10 mouse cellular contexts compared by ENCODE assay signal in the genomic region with DNA sequence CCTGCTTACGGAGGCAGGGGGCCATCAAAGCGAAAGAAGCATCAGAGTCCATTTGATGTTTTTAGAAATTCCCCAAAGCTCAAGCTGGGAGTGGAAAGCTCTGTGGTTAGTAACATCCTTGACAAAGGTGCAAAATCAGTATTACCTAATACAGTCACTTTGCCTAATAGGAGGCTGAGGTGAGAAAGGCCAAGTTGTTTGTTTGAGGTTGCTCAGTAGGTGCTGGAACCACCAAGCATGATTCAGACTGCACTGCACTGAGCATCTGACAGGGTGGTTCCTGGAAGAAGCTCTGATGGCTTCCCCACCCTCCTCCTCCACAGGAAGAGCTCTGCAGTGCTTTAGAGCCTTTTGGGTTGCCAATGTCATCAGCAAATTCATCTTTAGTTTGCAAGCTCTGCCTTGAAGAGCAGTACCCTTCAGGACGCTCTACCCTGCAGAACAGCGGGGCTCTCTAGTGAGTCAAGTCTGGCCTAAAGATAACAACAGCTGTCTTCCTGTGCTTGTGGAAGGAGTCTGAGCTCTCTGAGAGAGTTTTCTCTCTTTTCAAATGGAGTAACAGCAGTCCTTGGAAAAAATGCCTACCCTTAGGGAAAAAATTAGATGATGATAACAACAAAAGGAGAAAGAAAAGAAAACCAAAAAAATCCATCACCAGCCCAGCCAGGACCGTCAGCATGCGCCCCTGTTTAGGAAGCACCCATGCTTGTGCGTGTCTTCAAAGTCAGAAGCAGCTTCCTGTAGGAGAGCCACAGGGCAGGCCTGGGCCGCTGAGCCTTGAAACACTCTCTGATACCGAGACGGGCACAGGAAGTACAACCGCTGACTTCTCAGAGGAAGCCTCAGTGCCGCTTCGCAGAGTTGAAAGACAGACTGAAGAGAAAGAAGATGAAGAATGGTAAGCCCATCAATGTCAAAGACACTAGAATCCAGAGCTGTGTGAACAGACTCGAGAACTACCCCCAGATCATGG.
DNase-seq lines count a peak whose midpoint lies in the region; ATAC-seq and TF ChIP-seq lines count a peak whose summit lies in the region.
"Had no signal": no experiment of that assay in that cellular context is flagged by ENCODE, and none has a peak within 500 bp of the region (broad histone marks: within the 10 kb centered on the region; RNA-seq: fewer than 3 reads in every experiment).

No protein-coding gene starts in this region.

- in situ Hi-C loops in CH12.LX (cut with MboI; ENCODE audit: low pct_ligation_motif_present, low pct_unique_long_range_greater_than_20kb, low sequenced_read_pairs): no loop called here

- ATAC-seq in liver, embryonic 15.5 days (ENCODE audit: insufficient read depth): 0 out of 2 replicates have a peak, but pooled peaks have one; percentile 31
- ATAC-seq in hindbrain, embryonic 16.5 days: no peak

- H3K27me3 ChIP-seq in CH12.LX (replicated peaks): no peaks in the 10 kb centered on the region
- H3K27me3 ChIP-seq in liver, embryonic 15.5 days: no peaks in the 10 kb centered on the region
- H3K27me3 ChIP-seq in small intestine, adult 2 months (ENCODE audit: control insufficient read depth, insufficient read depth, low read length): no peaks in the 10 kb centered on the region
- no peaks in the 10 kb centered on the region for H3K27me3 ChIP-seq in hindbrain, embryonic 16.5 days (replicated peaks; ENCODE audit: control insufficient read depth, insufficient read depth, low read length)

- no peak for TF ChIP-seq POLR2A in CH12.LX (IDR thresholded peaks at IDR 0.05; ENCODE audit: low read depth, low read length)
- TF ChIP-seq POLR2A in small intestine, adult 2 months (IDR thresholded peaks at IDR 0.05; ENCODE audit: low read depth, low read length): no peak

- no peaks in the 10 kb centered on the region for H3K79me2 ChIP-seq in CH12.LX (replicated peaks; ENCODE audit: control insufficient read depth, extremely low read depth, insufficient read depth, poor library complexity, severe bottlenecking)

- 26% methylated on average over 14 of the region's 14 CpGs for WGBS in liver, embryonic 15.5 days (ENCODE audit: insufficient replicate concordance)
- WGBS in small intestine, adult 2 months: 81% methylated on average over 14 of the region's 14 CpGs
- 81% methylated on average over 14 of the region's 14 CpGs for WGBS in hindbrain, embryonic 16.5 days

- no peak for TF ChIP-seq EP300 in CH12.LX (IDR thresholded peaks at IDR 0.05; ENCODE audit: low read length)

- peaks cover 0 to 22% of the 10 kb centered on the region in 2 experiments; a peak in 2 of 4 replicates for H3K4me1 ChIP-seq in CH12.LX (ENCODE audit: control insufficient read depth in 1 of 2, insufficient read depth in 2 of 2)
- H3K4me1 ChIP-seq in liver, embryonic 15.5 days (replicated peaks): no peaks in the 10 kb centered on the region
- H3K4me1 ChIP-seq in small intestine, adult 2 months (ENCODE audit: control insufficient read depth, insufficient read depth, insufficient read length, low read length): no peaks in the 10 kb centered on the region
- no peaks in the 10 kb centered on the region for H3K4me1 ChIP-seq in hindbrain, embryonic 16.5 days (ENCODE audit: control insufficient read depth, insufficient read depth, low read depth, low read length)

- no peak overlapping the region for H3K4me3 ChIP-seq in CH12.LX (replicated peaks in 1 of 3; ENCODE audit: low read depth in 2 of 3, low read length in 2 of 3, poor library complexity in 1 of 3)
- H3K4me3 ChIP-seq in liver, embryonic 15.5 days (replicated peaks): no peak overlapping the region
- H3K4me3 ChIP-seq in small intestine, adult 2 months (ENCODE audit: low read depth, low read length): no peak overlapping the region
- no peak overlapping the region for H3K4me3 ChIP-seq in hindbrain, embryonic 16.5 days (ENCODE audit: low read length)

- no peak for TF ChIP-seq CTCF in CH12.LX (conservative IDR thresholded peaks at IDR 0.05 in 1 of 2, IDR thresholded peaks at IDR 0.05 in 1 of 2; ENCODE audit: low read depth in 2 of 2, low read length in 2 of 2)
- TF ChIP-seq CTCF in small intestine, adult 2 months (IDR thresholded peaks at IDR 0.05; ENCODE audit: extremely low read depth, insufficient read length, insufficient replicate concordance, low read depth, low read length): no peak

- no peak for TF ChIP-seq RAD21 in CH12.LX (IDR thresholded peaks at IDR 0.05; ENCODE audit: low read depth, low read length)

- no peak overlapping the region for H3K27ac ChIP-seq in CH12.LX (ENCODE audit: insufficient read depth, low read depth)
- no peak overlapping the region for H3K27ac ChIP-seq in liver, embryonic 15.5 days (replicated peaks)
- H3K27ac ChIP-seq in small intestine, adult 2 months (ENCODE audit: insufficient read depth, low read depth, low read length): peak overlapping the region; percentile 4; the same call in 1 of the 2 replicates
- H3K27ac ChIP-seq in hindbrain, embryonic 16.5 days (ENCODE audit: low read depth, low read length): no peak overlapping the region

- no peaks in the 10 kb centered on the region for H3K36me3 ChIP-seq in CH12.LX (replicated peaks in 1 of 2; ENCODE audit: control insufficient read depth in 1 of 2, insufficient read depth in 1 of 2, low read length in 1 of 2)
- H3K36me3 ChIP-seq in liver, embryonic 15.5 days (replicated peaks): no peaks in the 10 kb centered on the region
- no peaks in the 10 kb centered on the region for H3K36me3 ChIP-seq in small intestine, adult 2 months (ENCODE audit: control insufficient read depth, insufficient read depth, low read length)
- H3K36me3 ChIP-seq in hindbrain, embryonic 16.5 days (ENCODE audit: control insufficient read depth, insufficient read depth, low read length): no peaks in the 10 kb centered on the region

- H3K4me2 ChIP-seq in CH12.LX (ENCODE audit: insufficient read depth, low read depth, poor library complexity, severe bottlenecking): no peak overlapping the region
- no peak overlapping the region; the same call in 1 of the 2 replicates for H3K4me2 ChIP-seq in liver, embryonic 15.5 days
- H3K4me2 ChIP-seq in hindbrain, embryonic 16.5 days (ENCODE audit: low read length): no peak overlapping the region

- DNase-seq in B cell, adult 2 months: peak; percentile 70 to 74
- peak; percentile 32 for DNase-seq in CH12.LX (ENCODE audit: extremely low read depth)
- DNase-seq in left cerebral cortex, adult 18-20 months (ENCODE audit: low spot score in 2 of 2): no peak
- no peak for DNase-seq in kidney, adult 18-20 months
- DNase-seq in left cerebral cortex, postnatal 36 days (ENCODE audit: low spot score in 2 of 2): no peak
- DNase-seq: gastrocnemius, postnatal 25 days; kidney, postnatal 25 days had no signal

- H3K9me3 ChIP-seq in CH12.LX (replicated peaks; ENCODE audit: low read length): no peaks in the 10 kb centered on the region
- no peaks in the 10 kb centered on the region for H3K9me3 ChIP-seq in liver, embryonic 15.5 days (replicated peaks)
- no peaks in the 10 kb centered on the region for H3K9me3 ChIP-seq in hindbrain, embryonic 16.5 days (ENCODE audit: control insufficient read depth, low read length)

- no peak overlapping the region for H3K9ac ChIP-seq in CH12.LX (ENCODE audit: insufficient read depth, low read depth)
- no peak overlapping the region for H3K9ac ChIP-seq in liver, embryonic 15.5 days
- no peak overlapping the region for H3K9ac ChIP-seq in hindbrain, embryonic 16.5 days (ENCODE audit: low read depth, low read length)

- intact Hi-C loops in left cerebral cortex, postnatal 36 days (cut with DNase I): no loop called here

- dilution Hi-C loops in CH12.LX (cut with MboI; ENCODE audit: extremely low pct_ligation_motif_present, extremely low pct_unique_long_range_greater_than_20kb, low sequenced_read_pairs): no loop called here

TF ChIP-seq in CH12.LX, 34 proteins besides CTCF, POLR2A, EP300 and RAD21:
- TF ChIP-seq SIN3A (IDR thresholded peaks at IDR 0.05; ENCODE audit: low read length) (no peak), CHD1 (IDR thresholded peaks at IDR 0.05; ENCODE audit: low read depth, low read length) (no peak), ZC3H11A (IDR thresholded peaks at IDR 0.05; ENCODE audit: low read depth, low read length) (no peak), NRF1 (IDR thresholded peaks at IDR 0.05; ENCODE audit: low read depth, low read length) (no peak), IRF4 (IDR thresholded peaks at IDR 0.05; ENCODE audit: low read depth, low read length) (no peak), HCFC1 (IDR thresholded peaks at IDR 0.05; ENCODE audit: low read depth, low read length) (no peak), MXI1 (IDR thresholded peaks at IDR 0.05; ENCODE audit: low read depth, low read length) (no peak), USF1 (IDR thresholded peaks at IDR 0.05; ENCODE audit: low read depth, low read length) (no peak), MYC (IDR thresholded peaks at IDR 0.05; ENCODE audit: low read depth, low read length) (no peak), JUND (conservative IDR thresholded peaks at IDR 0.05; ENCODE audit: low read depth, low read length) (no peak), BHLHE40 (IDR thresholded peaks at IDR 0.05; ENCODE audit: low read depth, low read length) (no peak), TBP (conservative IDR thresholded peaks at IDR 0.05; ENCODE audit: low read depth, low read length) (no peak), POLR2AphosphoS2 (IDR thresholded peaks at IDR 0.05; ENCODE audit: low read depth, low read length) (no peak), ZNF384 (IDR thresholded peaks at IDR 0.05; ENCODE audit: low read depth, low read length) (no peak), KAT2A (IDR thresholded peaks at IDR 0.05; ENCODE audit: insufficient replicate concordance, low read length) (no peak), SMC3 (IDR thresholded peaks at IDR 0.05; ENCODE audit: low read depth, low read length) (no peak), GABPA (IDR thresholded peaks at IDR 0.05; ENCODE audit: insufficient replicate concordance, low read depth, low read length) (no peak), MAZ (IDR thresholded peaks at IDR 0.05; ENCODE audit: low read depth, low read length) (no peak), ZKSCAN1 (IDR thresholded peaks at IDR 0.05; ENCODE audit: borderline replicate concordance, low read depth, low read length) (no peak), MAX (IDR thresholded peaks at IDR 0.05; ENCODE audit: low read length) (no peak)

Comparison
In these comparisons a context has a peak if more than half of its experiments do, and no peak if none do; other contexts are left out.
1. DNase-seq: peak in B cell, adult 2 months (2 of 2) and CH12.LX (single experiment); none in left cerebral cortex, adult 18-20 months (0 of 2), kidney, adult 18-20 months (single experiment) and left cerebral cortex, postnatal 36 days (0 of 2).